Mouse (Mus musculus) stomach, postnatal 0 days (tissue): ENCODE results near the gene Tbc1d24.

Experiments
- CTCF ChIP-seq: IDR thresholded peaks from 2 replicates; pipeline ENCODE4 v1.5.1; 2016; ENCODE audit warnings: antibody characterized with exemption, low read depth, mild to moderate bottlenecking, moderate library complexity
- EP300 ChIP-seq: optimal IDR thresholded peaks from 2 replicates; pipeline ENCODE3; 2016; ENCODE audit warnings: antibody characterized with exemption

GRCm38 (mm10) chr17:24126801-24127200 lies 78.6 kb downstream of the Tbc1d24 start:
- TF ChIP-seq CTCF: no peak
- TF ChIP-seq EP300: no peak
